Mouse (Mus musculus) forebrain, embryonic 10.5 days (tissue): ENCODE results near the gene Mllt10. TPM values are rescaled to one million over a fixed set of nuclear protein-coding genes. Genes with fewer than 3 reads are reported as not detected.

Experiments used
- DNase-seq: peaks from one replicate; pipeline ENCODE4 v3.0.0-alpha.2; 2017; ENCODE audit warnings: low spot score; ENCODE audit errors: extremely low spot score
- H3K27ac ChIP-seq: fragments of 300-500 bp; sonication (generic); 2 replicates; pipeline ENCODE4 v1.5.1; 2016; ENCODE audit warnings: mild to moderate bottlenecking
- H3K27me3 ChIP-seq: fragments of 300-500 bp; sonication (generic); 2 replicates; pipeline ENCODE4 v1.6.1; 2016; ENCODE audit warnings: mild to moderate bottlenecking; ENCODE audit not compliant: poor library complexity, severe bottlenecking
- H3K36me3 ChIP-seq: fragments of 300-500 bp; sonication (generic); replicated peaks from 2 replicates; pipeline ENCODE4 v1.6.1; 2016; ENCODE audit warnings: mild to moderate bottlenecking, moderate library complexity
- H3K4me1 ChIP-seq: fragments of 300-500 bp; sonication (generic); 2 replicates; pipeline ENCODE4 v1.6.1; 2016
- H3K4me3 ChIP-seq: fragments of 300-500 bp; sonication (generic); 2 replicates; pipeline ENCODE4 v1.5.1; 2016; ENCODE audit warnings: mild to moderate bottlenecking, moderate library complexity
- H3K9me3 ChIP-seq: fragments of 300-500 bp; sonication (generic); 2 replicates; pipeline ENCODE4 v1.6.1; 2016; ENCODE audit warnings: mild to moderate bottlenecking, moderate library complexity
- WGBS: fragments of 180-500 bp; shearing (Covaris S2); methylation state at CpG from one replicate; pipeline ENCODE4 v1.1.7; 2016; 5-methylcytosine and 5-hydroxymethylcytosine counted together
- polyA plus RNA-seq: library from polyadenylated mRNA; unstranded; fragments of >200 nt; fragmentation: Nextera tagmentation; extraction: Ambion mirVana; gene quantifications from 2 replicates; pipeline ENCODE4 v1.2.1, GENCODE M21; 2016

The Mllt10 gene
- polyA plus RNA-seq, 1 experiment from 2014 or later: 65.0 TPM

DNA sequence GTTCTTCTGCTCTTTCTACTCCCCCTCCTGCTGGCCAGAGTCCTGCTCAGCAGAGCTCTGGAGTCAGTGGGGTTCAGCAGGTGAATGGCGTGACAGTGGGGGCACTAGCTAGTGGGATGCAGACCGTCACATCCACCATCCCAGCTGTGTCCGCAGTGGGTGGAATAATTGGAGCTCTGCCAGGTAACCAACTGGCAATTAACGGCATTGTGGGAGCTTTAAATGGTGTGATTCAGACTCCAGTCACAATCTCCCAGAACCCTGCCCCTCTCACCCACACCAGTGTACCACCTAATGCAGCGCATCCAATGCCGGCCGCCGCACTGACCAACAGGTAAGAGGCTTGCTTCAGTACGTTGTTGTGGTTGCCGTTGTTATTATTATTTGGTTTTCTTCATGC lies 151.8 kb downstream of the Mllt10 start:
- Histone ChIP-seq H3K27me3 (no peaks in the 10 kb centered on the region), H3K36me3 (peaks cover 96% of the 10 kb centered on the region), H3K4me3 (no peak overlapping the region), H3K27ac (no peak overlapping the region), H3K9me3 (no peaks in the 10 kb centered on the region), H3K4me1 (peaks cover 3% of the 10 kb centered on the region; the same call in 1 of the 2 replicates)
- WGBS: 93% methylated on average over 10 of the region's 10 CpGs
- DNase-seq: no peak

DNA sequence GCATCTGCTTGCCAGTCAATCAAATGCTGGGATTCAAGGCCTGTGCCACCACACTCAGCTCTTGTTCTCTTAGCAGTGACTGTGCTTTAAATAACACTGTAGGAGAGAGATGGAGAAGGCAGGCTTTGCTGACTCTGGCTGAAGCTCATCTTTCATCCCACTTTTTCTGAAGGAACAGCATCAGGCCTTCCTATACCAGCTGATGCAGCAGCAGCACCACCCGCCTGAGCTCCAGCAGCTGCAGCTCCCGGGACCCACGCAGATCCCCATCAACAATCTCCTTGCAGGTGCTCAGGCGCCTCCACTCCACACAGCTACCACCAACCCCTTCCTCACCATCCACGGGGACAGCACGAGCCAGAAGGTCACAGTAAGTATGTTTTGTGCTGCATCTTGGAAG lies 153.5 kb downstream of the Mllt10 start:
- H3K27me3 ChIP-seq: no peaks in the 10 kb centered on the region
- WGBS: 91% methylated on average over 6 of the region's 6 CpGs
- H3K4me3 ChIP-seq: no peak overlapping the region
- no peaks in the 10 kb centered on the region for H3K9me3 ChIP-seq
- H3K36me3 ChIP-seq: peaks cover 94% of the 10 kb centered on the region
- DNase-seq: no peak
- peaks cover 3% of the 10 kb centered on the region; the same call in 1 of the 2 replicates for H3K4me1 ChIP-seq
- H3K27ac ChIP-seq: no peak overlapping the region

DNA sequence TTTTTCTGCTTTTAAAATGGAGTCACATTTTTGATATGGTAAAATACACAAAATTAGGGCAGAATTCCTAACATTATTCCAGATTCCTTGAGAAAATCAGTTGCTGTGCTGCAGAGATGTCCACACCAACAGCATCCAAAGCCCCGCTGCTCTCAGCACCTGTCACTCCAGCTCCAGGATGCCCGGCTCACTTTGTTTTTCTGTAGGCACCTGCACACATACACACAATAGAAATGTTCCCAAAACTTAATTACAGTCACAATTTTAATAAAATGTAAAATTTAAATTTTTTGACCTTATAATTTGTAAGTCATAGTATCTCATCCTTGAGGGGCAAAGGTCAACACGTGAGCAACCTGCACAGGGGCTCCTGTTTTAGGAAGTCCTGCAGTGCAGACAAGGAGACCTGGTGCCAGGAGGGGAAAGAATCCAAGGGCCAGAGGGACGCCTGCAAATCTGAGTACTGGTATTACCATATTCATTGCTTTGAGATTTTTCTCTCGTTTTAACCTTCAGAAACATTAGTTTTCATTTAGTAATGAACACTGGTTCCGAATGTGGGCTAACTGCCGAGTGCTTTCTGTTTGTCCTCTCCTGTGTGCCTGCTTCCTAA lies 154.3 kb downstream of the Mllt10 start:
- 92% methylated on average over 7 of the region's 7 CpGs for WGBS
- Histone ChIP-seq H3K36me3 (peaks cover 94% of the 10 kb centered on the region), H3K27ac (no peak overlapping the region), H3K4me3 (no peak overlapping the region), H3K4me1 (peaks cover 3% of the 10 kb centered on the region; the same call in 1 of the 2 replicates), H3K27me3 (no peaks in the 10 kb centered on the region), H3K9me3 (no peaks in the 10 kb centered on the region)
- no peak for DNase-seq

DNA sequence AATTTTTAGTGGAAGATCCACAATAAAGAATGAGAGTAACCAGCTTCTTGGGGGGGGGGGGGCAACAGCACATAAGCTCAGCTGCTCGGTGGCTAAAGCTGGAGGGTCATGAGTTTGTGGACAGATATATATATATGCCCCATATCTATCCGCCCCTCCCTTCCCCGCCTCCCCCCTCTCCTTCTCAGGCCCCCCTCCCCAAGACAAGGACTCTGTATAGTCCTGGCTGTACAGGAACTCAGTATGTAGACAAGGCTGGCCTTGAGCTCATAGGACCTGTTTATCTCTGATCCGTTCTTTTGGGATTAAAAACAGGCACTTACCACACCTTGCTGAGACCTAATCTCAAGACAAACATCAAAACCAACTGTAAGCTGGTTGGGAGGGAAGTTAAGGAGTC lies 154.9 kb downstream of the Mllt10 start:
- Histone ChIP-seq H3K27me3 (no peaks in the 10 kb centered on the region), H3K4me3 (no peak overlapping the region), H3K36me3 (peaks cover 94% of the 10 kb centered on the region), H3K4me1 (peaks cover 3% of the 10 kb centered on the region; the same call in 1 of the 2 replicates), H3K9me3 (no peaks in the 10 kb centered on the region), H3K27ac (no peak overlapping the region)
- 92% methylated on average over 4 of the region's 4 CpGs for WGBS
- DNase-seq: no peak

DNA sequence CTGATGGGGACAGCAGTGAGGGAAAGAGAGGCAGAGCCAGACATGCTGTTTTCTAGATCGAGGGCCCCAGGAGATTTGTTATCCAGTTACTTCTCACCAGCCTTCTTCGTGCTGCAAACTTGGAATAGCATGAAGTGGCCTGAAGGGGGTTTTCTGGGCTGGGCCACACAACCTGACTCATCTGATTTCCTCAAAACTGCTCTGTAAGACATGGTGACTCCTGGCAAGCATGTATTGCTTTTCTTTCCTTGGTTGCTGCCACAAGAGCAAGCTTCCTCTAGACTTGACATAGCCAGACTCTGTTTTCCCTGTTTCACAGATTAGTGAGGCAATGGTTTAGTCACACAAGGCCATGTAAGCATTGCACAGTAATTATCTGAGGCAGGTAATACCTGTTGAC lies 159.0 kb downstream of the Mllt10 start:
- no peak for DNase-seq
- Histone ChIP-seq H3K27me3 (no peaks in the 10 kb centered on the region), H3K4me3 (no peak overlapping the region), H3K9me3 (no peaks in the 10 kb centered on the region), H3K27ac (no peak overlapping the region), H3K4me1 (no peaks in the 10 kb centered on the region), H3K36me3 (peaks cover 97% of the 10 kb centered on the region)
- 81% methylated on average over 2 of the region's 2 CpGs for WGBS

DNA sequence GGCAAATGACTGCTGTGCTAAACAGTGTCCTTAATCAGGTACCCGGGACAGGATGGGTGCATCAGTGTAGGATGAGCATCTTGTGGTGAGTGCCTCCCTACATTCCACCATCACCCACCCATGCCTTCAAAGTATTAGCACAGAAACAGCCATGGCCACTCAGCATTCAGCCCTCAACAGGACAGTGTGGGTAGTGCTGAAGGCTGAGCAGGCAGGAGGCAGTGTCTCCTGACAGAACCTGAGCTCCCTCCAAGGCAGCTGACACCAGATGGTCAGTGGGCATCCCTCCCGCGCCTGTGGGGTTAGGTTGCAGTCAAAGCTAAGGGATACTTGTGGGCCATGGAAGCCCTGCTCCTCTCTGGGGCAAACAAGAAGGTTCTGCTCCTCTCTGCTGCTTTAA lies 162.8 kb downstream of the Mllt10 start:
- Histone ChIP-seq H3K4me1 (no peaks in the 10 kb centered on the region), H3K9me3 (no peaks in the 10 kb centered on the region), H3K36me3 (peaks cover 83% of the 10 kb centered on the region), H3K27ac (no peak overlapping the region), H3K4me3 (no peak overlapping the region), H3K27me3 (no peaks in the 10 kb centered on the region)
- WGBS: 62% methylated on average over 3 of the region's 3 CpGs
- no peak for DNase-seq

DNA sequence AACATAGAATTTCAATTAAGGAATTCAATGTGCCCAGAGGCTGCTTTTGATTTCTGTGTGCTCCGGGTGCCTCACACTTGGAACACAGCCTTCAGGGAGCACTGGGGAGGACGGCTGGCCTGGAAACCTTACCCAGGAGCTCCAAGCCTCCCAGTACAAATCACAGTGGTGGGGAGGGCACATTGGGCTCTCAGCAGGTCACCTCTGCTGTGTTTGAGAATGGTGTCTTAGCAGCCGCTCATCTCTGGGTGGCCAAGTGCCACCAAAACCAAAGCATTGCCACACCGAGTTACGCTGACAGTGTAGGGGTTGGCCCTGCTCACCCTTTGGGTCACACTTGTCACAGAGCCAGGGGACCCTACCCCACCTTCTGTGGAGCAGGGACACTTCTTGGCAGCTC lies 163.5 kb downstream of the Mllt10 start:
- H3K36me3 ChIP-seq: peaks cover 77% of the 10 kb centered on the region

DNA sequence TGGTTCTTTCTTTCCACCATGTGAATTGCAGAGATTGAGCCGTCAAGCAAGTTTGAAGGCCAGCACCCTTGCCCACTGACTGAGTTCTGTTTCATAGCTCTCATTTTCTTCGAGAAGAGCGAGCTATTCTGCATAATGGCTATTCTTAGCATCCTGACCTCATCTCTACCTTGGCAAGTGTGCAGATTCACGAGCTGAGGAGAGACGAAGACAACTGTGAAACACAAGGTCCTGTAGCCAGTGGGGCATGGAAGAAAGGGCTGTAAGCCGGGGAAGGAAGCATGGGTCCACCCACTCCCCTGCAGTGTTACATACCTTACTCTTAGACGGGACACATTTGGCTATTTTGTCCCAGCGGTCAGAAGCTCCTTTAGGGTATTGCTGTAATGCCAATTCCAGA lies 164.1 kb downstream of the Mllt10 start:
- Histone ChIP-seq H3K4me3 (no peak overlapping the region), H3K4me1 (no peaks in the 10 kb centered on the region), H3K9me3 (no peaks in the 10 kb centered on the region), H3K36me3 (peaks cover 71% of the 10 kb centered on the region), H3K27me3 (no peaks in the 10 kb centered on the region), H3K27ac (no peak overlapping the region)
- DNase-seq: no peak
- 87% methylated on average over 8 of the region's 8 CpGs for WGBS

More for the DNA sequence above, 163.5 kb downstream of the Mllt10 start:
- Histone ChIP-seq H3K4me3 (no peak overlapping the region), H3K9me3 (no peaks in the 10 kb centered on the region), H3K27ac (no peak overlapping the region), H3K27me3 (no peaks in the 10 kb centered on the region), H3K4me1 (no peaks in the 10 kb centered on the region)
- DNase-seq: no peak
- 82% methylated on average over 5 of the region's 5 CpGs for WGBS

DNA sequence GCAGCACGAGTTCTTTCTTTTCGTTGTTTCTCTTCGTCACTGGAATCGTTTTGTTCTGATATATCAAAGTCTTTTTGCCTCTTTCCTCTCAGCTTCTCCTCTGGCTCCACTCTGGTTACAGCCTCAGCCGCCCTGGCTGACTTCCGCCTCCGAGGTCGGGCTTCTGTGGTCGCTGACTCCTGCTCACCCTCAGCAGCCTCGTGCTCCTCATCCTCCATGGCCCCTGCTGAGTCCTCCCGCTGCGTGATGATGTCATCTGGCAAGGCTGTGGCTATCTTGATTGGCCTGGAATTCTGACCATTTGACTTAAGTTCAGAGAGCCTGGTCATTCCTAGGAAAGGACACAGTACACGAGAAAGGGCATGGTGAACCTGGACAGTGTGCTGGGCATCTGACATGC lies 164.5 kb downstream of the Mllt10 start:
- H3K9me3 ChIP-seq: no peaks in the 10 kb centered on the region
- 86% methylated on average over 13 of the region's 13 CpGs for WGBS
- no peak for DNase-seq
- H3K4me3 ChIP-seq: no peak overlapping the region
- H3K36me3 ChIP-seq: peaks cover 66% of the 10 kb centered on the region
- no peaks in the 10 kb centered on the region for H3K4me1 ChIP-seq
- no peak overlapping the region for H3K27ac ChIP-seq
- no peaks in the 10 kb centered on the region for H3K27me3 ChIP-seq

DNA sequence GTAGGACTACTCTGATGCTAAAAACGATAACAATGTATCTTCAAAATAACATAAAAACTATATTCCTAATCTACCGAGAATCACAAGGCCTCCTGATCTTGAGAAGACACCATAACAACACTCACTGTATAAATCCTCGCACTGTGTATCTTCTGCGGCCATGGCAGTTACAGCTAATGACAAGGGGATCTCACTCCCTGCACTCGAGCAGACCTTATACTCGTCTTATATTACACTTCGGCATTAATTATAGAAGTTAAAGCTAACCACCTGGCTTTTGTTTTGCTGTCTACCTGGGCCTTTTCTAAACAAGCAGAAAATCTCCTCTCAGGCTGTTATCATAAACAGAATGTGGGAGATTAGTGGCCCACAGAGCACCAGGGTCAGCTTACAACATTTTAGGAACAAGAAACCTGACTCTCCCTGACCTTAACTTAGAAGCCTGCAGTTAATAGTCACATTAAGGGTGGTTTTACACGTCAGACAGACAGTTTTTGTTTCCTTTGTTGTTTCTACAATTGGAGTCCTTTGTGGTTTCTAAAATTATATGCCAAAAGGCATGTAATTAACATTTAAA lies 173.5 kb downstream of the Mllt10 start:
- Histone ChIP-seq H3K36me3 (peaks cover 4% of the 10 kb centered on the region), H3K9me3 (no peaks in the 10 kb centered on the region), H3K4me3 (no peak overlapping the region), H3K27ac (no peak overlapping the region), H3K27me3 (peaks cover 8% of the 10 kb centered on the region; the same call in 1 of the 2 replicates), H3K4me1 (peaks cover 30% of the 10 kb centered on the region)
- 48% methylated on average over 8 of the region's 8 CpGs for WGBS
- DNase-seq: no peak

DNA sequence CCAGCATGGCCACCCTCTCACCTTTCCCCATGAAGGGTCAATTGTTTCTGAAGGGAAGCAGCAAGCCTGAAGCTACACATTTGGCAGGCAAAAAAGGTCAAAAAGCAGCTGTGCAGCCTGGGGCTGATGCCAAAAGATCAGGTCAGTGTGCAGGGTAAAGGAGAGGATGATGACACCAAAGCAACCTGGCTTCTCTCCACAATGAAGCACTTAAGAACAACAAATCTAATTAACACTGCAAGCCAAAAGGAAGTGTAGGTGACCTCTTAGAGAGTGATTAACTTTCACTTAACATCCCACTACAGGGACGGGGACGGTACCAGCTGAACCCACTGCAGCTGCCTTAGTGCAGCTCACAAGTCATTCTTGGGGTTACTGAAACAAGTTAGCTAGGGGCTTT lies 174.2 kb downstream of the Mllt10 start:
- Histone ChIP-seq H3K27me3 (peaks cover 8% of the 10 kb centered on the region; the same call in 1 of the 2 replicates), H3K4me1 (peaks cover 38% of the 10 kb centered on the region), H3K27ac (no peak overlapping the region), H3K4me3 (no peak overlapping the region), H3K36me3 (peaks cover 4% of the 10 kb centered on the region), H3K9me3 (no peaks in the 10 kb centered on the region)
- 5% methylated on average over 2 of the region's 2 CpGs for WGBS
- DNase-seq: no peak

DNA sequence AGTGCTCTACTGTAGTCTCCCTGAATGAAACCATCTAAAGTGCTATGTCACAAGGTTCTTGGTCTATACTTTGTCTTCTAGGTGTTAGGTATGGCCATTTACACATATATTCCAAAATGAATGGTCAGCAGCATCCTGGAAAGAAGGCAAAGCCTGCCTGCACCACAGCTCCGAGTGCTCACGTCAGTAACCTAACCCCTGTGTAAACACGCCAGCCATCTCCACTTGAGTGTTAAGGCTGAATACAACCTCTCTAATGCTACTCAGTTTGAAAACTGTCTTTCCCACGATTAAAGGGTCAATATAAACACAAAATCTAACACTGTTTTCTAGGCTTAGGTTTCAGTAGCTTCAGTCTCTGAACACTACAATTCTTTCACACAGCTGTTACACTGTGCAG lies 176.1 kb downstream of the Mllt10 start:
- no peak for DNase-seq
- peaks cover 41% of the 10 kb centered on the region for H3K4me1 ChIP-seq

DNA sequence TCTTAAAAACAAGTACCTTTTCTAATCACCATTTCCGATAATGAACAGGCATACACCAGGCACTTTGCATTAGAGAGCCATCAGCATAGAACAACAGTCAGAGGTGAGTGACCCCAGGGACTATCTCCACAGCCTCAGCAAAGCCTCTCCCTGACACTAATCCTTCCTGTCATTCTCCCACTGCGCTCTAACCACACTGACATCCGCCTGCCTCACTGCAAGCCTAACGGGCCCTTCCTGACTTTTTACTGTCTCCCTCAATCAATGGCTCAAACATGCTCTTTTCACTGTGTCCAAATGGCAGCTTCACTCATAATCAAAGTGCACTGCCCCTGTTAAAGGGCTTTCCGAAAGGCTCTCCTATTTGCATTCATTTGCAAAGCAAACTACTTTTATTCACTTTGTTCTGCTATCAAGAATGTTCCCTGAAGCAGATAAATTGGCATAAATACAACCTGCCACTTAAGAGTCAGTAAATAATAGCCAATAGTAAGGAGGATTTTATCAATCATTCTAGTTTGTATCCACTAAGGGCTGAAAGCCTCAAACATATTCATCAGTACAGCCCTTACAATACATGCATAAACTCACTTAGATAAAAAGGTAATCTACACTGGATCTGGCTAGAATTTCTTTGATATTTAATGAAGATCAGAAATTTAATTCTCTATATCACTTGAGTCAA lies 178.0 kb downstream of the Mllt10 start:
- H3K36me3 ChIP-seq: peaks cover 4% of the 10 kb centered on the region
- no peaks in the 10 kb centered on the region for H3K9me3 ChIP-seq
- WGBS: 3% methylated on average over 5 of the region's 5 CpGs
- H3K27me3 ChIP-seq: peaks cover 18% of the 10 kb centered on the region; the same call in 1 of the 2 replicates
- no peak overlapping the region for H3K4me3 ChIP-seq
- peaks cover 41% of the 10 kb centered on the region for H3K4me1 ChIP-seq
- no peak for DNase-seq
- H3K27ac ChIP-seq: no peak overlapping the region

More for the DNA sequence above, 176.1 kb downstream of the Mllt10 start:
- Histone ChIP-seq H3K27ac (no peak overlapping the region), H3K4me3 (no peak overlapping the region), H3K27me3 (peaks cover 18% of the 10 kb centered on the region; the same call in 1 of the 2 replicates), H3K9me3 (no peaks in the 10 kb centered on the region), H3K36me3 (peaks cover 4% of the 10 kb centered on the region)
- WGBS: 61% methylated on average over 4 of the region's 4 CpGs
